Comparison of ENCODE assay signal across 8 mouse cellular contexts in genomic region chr2:118759828-118760227, GRCm38 (mm10). TPM values are rescaled to one million over a fixed set of nuclear protein-coding genes. Genes with fewer than 3 reads are reported as not detected.
DNase-seq lines count a peak whose midpoint lies in the region; ATAC-seq and TF ChIP-seq lines count a peak whose summit lies in the region.

No protein-coding gene starts in this region.

- 11% methylated on average over 8 of the region's 8 CpGs for WGBS in hindbrain, embryonic 10.5 days
- WGBS in hindbrain, embryonic 12.5 days = 10% methylated on average over 8 of the region's 8 CpGs
- 13% methylated on average over 8 of the region's 8 CpGs for WGBS in heart, embryonic 10.5 days

- peak; percentile 56; the same call in 1 of the 2 replicates for TF ChIP-seq CTCF in bone marrow macrophage, adult 2 months (IDR thresholded peaks at IDR 0.05; ENCODE audit: low read depth, low read length)

- no peak overlapping the region for H3K4me2 ChIP-seq in hindbrain, embryonic 12.5 days (replicated peaks)

- no peak for ATAC-seq in hindbrain, embryonic 12.5 days (ENCODE audit: low FRiP score)
- ATAC-seq in megakaryocyte-erythroid progenitor cell, adult 5-6 weeks (replicated peaks; ENCODE audit: low FRiP score, low TSS enrichment, poor library complexity, severe bottlenecking) = peak; percentile 48; the same call in 1 of the 2 replicates

- no peak for TF ChIP-seq POLR2A in bone marrow macrophage, adult 2 months (IDR thresholded peaks at IDR 0.05; ENCODE audit: borderline replicate concordance, low read depth, low read length)

- DNase-seq in hindbrain, embryonic 10.5 days (ENCODE audit: low spot score) = peak; percentile 69
- DNase-seq in heart, embryonic 10.5 days (ENCODE audit: low spot score) = peak; percentile 89
- peak; percentile 77 for DNase-seq in kidney, postnatal 10 days
- peak; percentile 58 to 73 for DNase-seq in spleen, postnatal 14 days (ENCODE audit: low spot score in 2 of 2)
- no peak for DNase-seq in ovary, postnatal 36 days (ENCODE audit: low spot score)

- no peak overlapping the region for H3K4me3 ChIP-seq in hindbrain, embryonic 10.5 days
- no peak overlapping the region for H3K4me3 ChIP-seq in hindbrain, embryonic 12.5 days
- H3K4me3 ChIP-seq in bone marrow macrophage, adult 2 months (ENCODE audit: insufficient read depth, low read length) = no peak overlapping the region
- no peak overlapping the region for H3K4me3 ChIP-seq in heart, embryonic 10.5 days

- H3K4me1 ChIP-seq in hindbrain, embryonic 10.5 days (replicated peaks) = peaks cover 47% of the 10 kb centered on the region
- peaks cover 40% of the 10 kb centered on the region for H3K4me1 ChIP-seq in hindbrain, embryonic 12.5 days
- peaks cover 14% of the 10 kb centered on the region for H3K4me1 ChIP-seq in bone marrow macrophage, adult 2 months (ENCODE audit: control insufficient read depth, insufficient read depth, low read length)
- peaks cover 49% of the 10 kb centered on the region for H3K4me1 ChIP-seq in heart, embryonic 10.5 days

- H3K9ac ChIP-seq in hindbrain, embryonic 12.5 days = no peak overlapping the region

- no peaks in the 10 kb centered on the region for H3K36me3 ChIP-seq in hindbrain, embryonic 10.5 days
- H3K36me3 ChIP-seq in hindbrain, embryonic 12.5 days = no peaks in the 10 kb centered on the region
- peaks cover 7% of the 10 kb centered on the region; the same call in 1 of the 2 replicates for H3K36me3 ChIP-seq in heart, embryonic 10.5 days

- H3K27ac ChIP-seq in hindbrain, embryonic 10.5 days = no peak overlapping the region; the same call in 1 of the 2 replicates
- H3K27ac ChIP-seq in hindbrain, embryonic 12.5 days = no peak overlapping the region
- H3K27ac ChIP-seq in bone marrow macrophage, adult 2 months (ENCODE audit: insufficient read depth, low read depth, low read length) = no peak overlapping the region
- peak overlapping the region; percentile 10; the same call in 1 of the 2 replicates for H3K27ac ChIP-seq in heart, embryonic 10.5 days

- H3K9me3 ChIP-seq in hindbrain, embryonic 10.5 days = no peaks in the 10 kb centered on the region
- H3K9me3 ChIP-seq in hindbrain, embryonic 12.5 days (replicated peaks) = no peaks in the 10 kb centered on the region
- H3K9me3 ChIP-seq in heart, embryonic 10.5 days = no peaks in the 10 kb centered on the region

- H3K27me3 ChIP-seq in hindbrain, embryonic 10.5 days (ENCODE audit: insufficient read depth, poor library complexity, severe bottlenecking) = peaks cover 81% of the 10 kb centered on the region
- H3K27me3 ChIP-seq in hindbrain, embryonic 12.5 days = 0 out of 2 replicates have a peak, but pooled peaks cover 8% of the 10 kb centered on the region
- peaks cover 76% of the 10 kb centered on the region for H3K27me3 ChIP-seq in heart, embryonic 10.5 days (ENCODE audit: insufficient read depth, poor library complexity, severe bottlenecking)

RNA-seq across cellular contexts. Expression of gene Ccdc9b, which starts 2.6 kb away (rescaled TPM):
- 0.50 and 0.55 TPM in 2 replicates for polyA plus RNA-seq in hindbrain, embryonic 10.5 days (2016; fragmentation: Nextera tagmentation; extraction: Ambion mirVana)
- 1.3 and 1.7 TPM in 2 replicates for polyA plus RNA-seq in hindbrain, embryonic 12.5 days (2016; fragmentation: Nextera tagmentation; extraction: Ambion mirVana)
- 0.23 TPM in 1 of 2 replicates, not detected in the other for polyA plus RNA-seq in bone marrow macrophage, adult 2 months (2012; ENCODE audit: insufficient read depth, insufficient read length, missing spikeins)
- 0.94 and 1.8 TPM in 2 replicates for polyA plus RNA-seq in heart, embryonic 10.5 days (2016; fragmentation: Nextera tagmentation; extraction: Ambion mirVana)
- 0.27 and 1.5 TPM in 2 replicates for total RNA-seq in megakaryocyte-erythroid progenitor cell, adult 5-6 weeks (2014; fragmentation: Nextera tagmentation)
- total RNA-seq in megakaryocyte-erythroid progenitor cell, adult 5-6 weeks (2017) = 0.09 and 1.3 TPM in 2 replicates

RNA-seq across cellular contexts. Expression of gene Phgr1, which starts 12.7 kb away (rescaled TPM):
- not detected in 2 replicates for polyA plus RNA-seq in hindbrain, embryonic 10.5 days (2016; fragmentation: Nextera tagmentation; extraction: Ambion mirVana)
- polyA plus RNA-seq in hindbrain, embryonic 12.5 days (2016; fragmentation: Nextera tagmentation; extraction: Ambion mirVana) = not detected in 2 replicates
- polyA plus RNA-seq in bone marrow macrophage, adult 2 months (2012; ENCODE audit: insufficient read depth, insufficient read length, missing spikeins) = not detected in 2 replicates
- not detected in 2 replicates for polyA plus RNA-seq in heart, embryonic 10.5 days (2016; fragmentation: Nextera tagmentation; extraction: Ambion mirVana)
- not detected in 2 replicates for total RNA-seq in megakaryocyte-erythroid progenitor cell, adult 5-6 weeks (2014; fragmentation: Nextera tagmentation)
- total RNA-seq in megakaryocyte-erythroid progenitor cell, adult 5-6 weeks (2017) = not detected in 2 replicates

RNA-seq across cellular contexts. Expression of gene Inafm2, which starts 14.3 kb away (rescaled TPM):
- 22.1 and 22.9 TPM in 2 replicates for polyA plus RNA-seq in hindbrain, embryonic 10.5 days (2016; fragmentation: Nextera tagmentation; extraction: Ambion mirVana)
- 24.2 and 25.1 TPM in 2 replicates for polyA plus RNA-seq in hindbrain, embryonic 12.5 days (2016; fragmentation: Nextera tagmentation; extraction: Ambion mirVana)
- 11.3 and 11.6 TPM in 2 replicates for polyA plus RNA-seq in bone marrow macrophage, adult 2 months (2012; ENCODE audit: insufficient read depth, insufficient read length, missing spikeins)
- polyA plus RNA-seq in heart, embryonic 10.5 days (2016; fragmentation: Nextera tagmentation; extraction: Ambion mirVana) = 22.6 and 34.8 TPM in 2 replicates
- 14.5 and 20.5 TPM in 2 replicates for total RNA-seq in megakaryocyte-erythroid progenitor cell, adult 5-6 weeks (2014; fragmentation: Nextera tagmentation)
- 10.1 and 13.9 TPM in 2 replicates for total RNA-seq in megakaryocyte-erythroid progenitor cell, adult 5-6 weeks (2017)

RNA-seq across cellular contexts. Expression of gene Disp2, which starts 19.7 kb away (rescaled TPM):
- polyA plus RNA-seq in hindbrain, embryonic 10.5 days (2016; fragmentation: Nextera tagmentation; extraction: Ambion mirVana) = 3.6 and 8.9 TPM in 2 replicates
- 20.9 and 23.9 TPM in 2 replicates for polyA plus RNA-seq in hindbrain, embryonic 12.5 days (2016; fragmentation: Nextera tagmentation; extraction: Ambion mirVana)
- not detected in 2 replicates for polyA plus RNA-seq in bone marrow macrophage, adult 2 months (2012; ENCODE audit: insufficient read depth, insufficient read length, missing spikeins)
- polyA plus RNA-seq in heart, embryonic 10.5 days (2016; fragmentation: Nextera tagmentation; extraction: Ambion mirVana) = 0.20 and 0.23 TPM in 2 replicates
- total RNA-seq in megakaryocyte-erythroid progenitor cell, adult 5-6 weeks (2014; fragmentation: Nextera tagmentation) = not detected in 2 replicates
- not detected in 2 replicates for total RNA-seq in megakaryocyte-erythroid progenitor cell, adult 5-6 weeks (2017)

RNA-seq across cellular contexts. Expression of gene Plcb2, which starts 31.6 kb away (rescaled TPM):
- 0.31 and 0.43 TPM in 2 replicates for polyA plus RNA-seq in hindbrain, embryonic 10.5 days (2016; fragmentation: Nextera tagmentation; extraction: Ambion mirVana)
- 0.44 and 0.59 TPM in 2 replicates for polyA plus RNA-seq in hindbrain, embryonic 12.5 days (2016; fragmentation: Nextera tagmentation; extraction: Ambion mirVana)
- 41.1 and 53.8 TPM in 2 replicates for polyA plus RNA-seq in bone marrow macrophage, adult 2 months (2012; ENCODE audit: insufficient read depth, insufficient read length, missing spikeins)
- 1.4 and 1.6 TPM in 2 replicates for polyA plus RNA-seq in heart, embryonic 10.5 days (2016; fragmentation: Nextera tagmentation; extraction: Ambion mirVana)
- total RNA-seq in megakaryocyte-erythroid progenitor cell, adult 5-6 weeks (2014; fragmentation: Nextera tagmentation) = 12.9 and 24.3 TPM in 2 replicates
- total RNA-seq in megakaryocyte-erythroid progenitor cell, adult 5-6 weeks (2017) = 6.2 and 16.3 TPM in 2 replicates
